Mouse (Mus musculus): ENCODE data around the gene Pold3. TPM values are rescaled to one million over a fixed set of nuclear protein-coding genes. Genes with fewer than 3 reads are reported as not detected.

Pold3 gene
- polyA plus RNA-seq (2014; fragmentation: Nextera tagmentation; extraction: Ambion mirVana), result 94.5 and 95.4 TPM in 2 replicates

GRCm38 (mm10) chr7:100121376-100121789 is at the start of gene Pold3:
Gene Pold3, minus strand, starts transcription at chr7:100121565.
- ATAC-seq (replicated peaks; ENCODE audit: low FRiP score), result peak; percentile 96
- peak within 1 kb of the TSS; percentile 96 for H3K4me3 ChIP-seq (ENCODE audit: low read depth, low read length)

GRCm38 (mm10) chr7:100170756-100171155 is 49.4 kb upstream of the Pold3 start:
- Histone ChIP-seq H3K4me3 (ENCODE audit: low read depth, low read length) (no peak overlapping the region), H3K27me3 (replicated peaks; ENCODE audit: control insufficient read depth, insufficient read depth, low read length) (no peaks in the 10 kb centered on the region), H3K27ac (ENCODE audit: low read depth, low read length) (no peak overlapping the region), H3K9ac (ENCODE audit: low read depth, low read length) (no peak overlapping the region), H3K36me3 (ENCODE audit: control insufficient read depth, insufficient read depth, low read length) (no peaks in the 10 kb centered on the region), H3K4me2 (no peak overlapping the region), H3K4me1 (replicated peaks; ENCODE audit: control insufficient read depth, insufficient read depth, low read length) (no peaks in the 10 kb centered on the region), H3K9me3 (ENCODE audit: control insufficient read depth, low read length) (no peaks in the 10 kb centered on the region)
- DNase-seq (ENCODE audit: low spot score), result no peak
- ATAC-seq (replicated peaks; ENCODE audit: low FRiP score), result no peak
- WGBS, result 49% methylated on average over 4 of the region's 4 CpGs

More at GRCm38 (mm10) chr7:100121376-100121789, at the start of gene Pold3:
- WGBS, result under 1% methylated on average over 33 of the region's 33 CpGs
- H3K4me2 ChIP-seq, result peak within 1 kb of the TSS; percentile 75
- peaks cover 12% of the 10 kb centered on the region for H3K36me3 ChIP-seq (ENCODE audit: control insufficient read depth, insufficient read depth, low read length)
- H3K9ac ChIP-seq (ENCODE audit: low read depth, low read length), result peak within 1 kb of the TSS; percentile 99
- H3K4me1 ChIP-seq (replicated peaks; ENCODE audit: control insufficient read depth, insufficient read depth, low read length), result peaks cover 9% of the 10 kb centered on the region
- H3K27ac ChIP-seq (ENCODE audit: low read depth, low read length), result peak within 1 kb of the TSS; percentile 96
- no peaks in the 10 kb centered on the region for H3K9me3 ChIP-seq (ENCODE audit: control insufficient read depth, low read length)
- H3K27me3 ChIP-seq (replicated peaks; ENCODE audit: control insufficient read depth, insufficient read depth, low read length), result no peaks in the 10 kb centered on the region
- DNase-seq (ENCODE audit: low spot score), result peak; percentile 100

- H3K27ac ChIP-seq (ENCODE audit: low read depth, low read length), result no peak overlapping the region
- no peak overlapping the region for H3K4me2 ChIP-seq
- no peaks in the 10 kb centered on the region for H3K4me1 ChIP-seq (replicated peaks; ENCODE audit: control insufficient read depth, insufficient read depth, low read length)
- H3K9me3 ChIP-seq (ENCODE audit: control insufficient read depth, low read length), result no peaks in the 10 kb centered on the region
- ATAC-seq (replicated peaks; ENCODE audit: low FRiP score), result no peak
- DNase-seq (ENCODE audit: low spot score), result no peak
- no peaks in the 10 kb centered on the region for H3K36me3 ChIP-seq (ENCODE audit: control insufficient read depth, insufficient read depth, low read length)
- no peaks in the 10 kb centered on the region for H3K27me3 ChIP-seq (replicated peaks; ENCODE audit: control insufficient read depth, insufficient read depth, low read length)
- 58% methylated on average over 11 of the region's 11 CpGs for WGBS
- no peak overlapping the region for H3K9ac ChIP-seq (ENCODE audit: low read depth, low read length)
- H3K4me3 ChIP-seq (ENCODE audit: low read depth, low read length), result no peak overlapping the region
These were observed 47.3 kb upstream of the Pold3 start for GRCm38 (mm10) chr7:100168654-100169053.

DNA sequence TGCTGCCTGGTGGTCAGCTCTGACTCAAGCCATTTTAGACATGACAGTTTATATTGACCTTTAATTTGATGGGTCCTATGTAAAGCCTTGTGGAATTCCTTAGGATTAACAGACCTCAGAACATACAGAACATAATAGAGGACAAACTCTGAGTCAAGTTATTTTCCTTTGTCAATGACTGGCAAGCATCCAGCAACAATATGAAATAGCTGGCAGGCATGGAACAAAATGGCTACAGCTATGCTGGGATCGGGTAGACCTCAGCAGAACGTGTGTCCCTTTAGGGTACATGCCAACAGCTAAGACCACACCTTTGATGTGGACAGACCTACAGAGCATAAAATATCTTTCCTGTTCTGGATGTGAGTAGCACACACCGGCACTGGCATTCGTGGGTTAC is 42.1 kb upstream of the Pold3 start:
- Histone ChIP-seq H3K4me3 (ENCODE audit: low read depth, low read length) (no peak overlapping the region), H3K27ac (ENCODE audit: low read depth, low read length) (no peak overlapping the region), H3K27me3 (replicated peaks; ENCODE audit: control insufficient read depth, insufficient read depth, low read length) (no peaks in the 10 kb centered on the region), H3K4me1 (replicated peaks; ENCODE audit: control insufficient read depth, insufficient read depth, low read length) (peaks cover 7% of the 10 kb centered on the region; the same call in 1 of the 2 replicates), H3K36me3 (ENCODE audit: control insufficient read depth, insufficient read depth, low read length) (no peaks in the 10 kb centered on the region), H3K9me3 (ENCODE audit: control insufficient read depth, low read length) (no peaks in the 10 kb centered on the region), H3K9ac (ENCODE audit: low read depth, low read length) (no peak overlapping the region), H3K4me2 (no peak overlapping the region)
- DNase-seq (ENCODE audit: low spot score), result no peak
- no peak for ATAC-seq (replicated peaks; ENCODE audit: low FRiP score)
- 84% methylated on average over 4 of the region's 4 CpGs for WGBS

- peak overlapping the region; percentile 83 for H3K4me2 ChIP-seq
- no peaks in the 10 kb centered on the region for H3K27me3 ChIP-seq (replicated peaks; ENCODE audit: control insufficient read depth, insufficient read depth, low read length)
- H3K9ac ChIP-seq (ENCODE audit: low read depth, low read length), result peak overlapping the region; percentile 83
- H3K4me1 ChIP-seq (replicated peaks; ENCODE audit: control insufficient read depth, insufficient read depth, low read length), result peaks cover 7% of the 10 kb centered on the region; the same call in 1 of the 2 replicates
- no peak for DNase-seq (ENCODE audit: low spot score)
- 65% methylated on average over 7 of the region's 7 CpGs for whole genome bisulfite sequencing
- ATAC-seq (replicated peaks; ENCODE audit: low FRiP score), result no peak
- no peaks in the 10 kb centered on the region for H3K36me3 ChIP-seq (ENCODE audit: control insufficient read depth, insufficient read depth, low read length)
- peak overlapping the region; percentile 79 for H3K4me3 ChIP-seq (ENCODE audit: low read depth, low read length)
- no peak overlapping the region for H3K27ac ChIP-seq (ENCODE audit: low read depth, low read length)
- no peaks in the 10 kb centered on the region for H3K9me3 ChIP-seq (ENCODE audit: control insufficient read depth, low read length)
These were observed 38.6 kb upstream of the Pold3 start for GRCm38 (mm10) chr7:100160006-100160405.

GRCm38 (mm10) chr7:100159105-100159841 is 37.9 kb upstream of the Pold3 start, which contains the start of gene Lipt2:
Gene Lipt2, plus strand, starts transcription at chr7:100159277.
- Histone ChIP-seq H3K36me3 (ENCODE audit: control insufficient read depth, insufficient read depth, low read length) (no peaks in the 10 kb centered on the region), H3K4me3 (ENCODE audit: low read depth, low read length) (peak within 1 kb of the TSS; percentile 79), H3K4me1 (replicated peaks; ENCODE audit: control insufficient read depth, insufficient read depth, low read length) (peaks cover 7% of the 10 kb centered on the region; the same call in 1 of the 2 replicates), H3K27me3 (replicated peaks; ENCODE audit: control insufficient read depth, insufficient read depth, low read length) (no peaks in the 10 kb centered on the region), H3K27ac (ENCODE audit: low read depth, low read length) (peak within 1 kb of the TSS; percentile 84), H3K9me3 (ENCODE audit: control insufficient read depth, low read length) (no peaks in the 10 kb centered on the region), H3K9ac (ENCODE audit: low read depth, low read length) (peak within 1 kb of the TSS; percentile 83), H3K4me2 (peak within 1 kb of the TSS; percentile 83)
- ATAC-seq (replicated peaks; ENCODE audit: low FRiP score), result peak; percentile 97
- DNase-seq (ENCODE audit: low spot score), result peak; percentile 86
- under 1% methylated on average over 78 of the region's 78 CpGs for WGBS

DNA sequence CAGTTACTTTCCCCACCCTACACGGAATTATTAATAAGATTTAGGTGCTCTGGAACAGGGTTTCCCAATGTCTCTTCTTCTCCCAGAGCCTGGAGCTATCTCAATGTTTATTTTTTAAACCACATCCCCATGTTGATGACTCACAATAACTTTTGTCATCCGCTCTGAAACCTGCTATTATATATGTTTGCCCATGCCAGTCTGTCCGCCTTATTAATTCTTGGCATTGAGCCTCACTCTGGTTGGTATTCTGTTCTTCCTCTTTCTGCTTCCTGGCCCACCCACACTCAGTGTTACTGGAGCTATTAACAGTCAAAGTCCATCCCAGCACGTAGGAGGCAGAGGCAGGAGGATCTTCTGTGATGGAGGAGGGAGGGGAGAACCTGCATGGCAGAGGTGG is 36.3 kb upstream of the Pold3 start:
- Histone ChIP-seq H3K4me1 (replicated peaks; ENCODE audit: control insufficient read depth, insufficient read depth, low read length) (peaks cover 7% of the 10 kb centered on the region; the same call in 1 of the 2 replicates), H3K9ac (ENCODE audit: low read depth, low read length) (no peak overlapping the region), H3K27me3 (replicated peaks; ENCODE audit: control insufficient read depth, insufficient read depth, low read length) (no peaks in the 10 kb centered on the region), H3K27ac (ENCODE audit: low read depth, low read length) (no peak overlapping the region), H3K4me2 (no peak overlapping the region), H3K9me3 (ENCODE audit: control insufficient read depth, low read length) (no peaks in the 10 kb centered on the region), H3K36me3 (ENCODE audit: control insufficient read depth, insufficient read depth, low read length) (no peaks in the 10 kb centered on the region), H3K4me3 (ENCODE audit: low read depth, low read length) (no peak overlapping the region)
- DNase-seq (ENCODE audit: low spot score), result no peak
- ATAC-seq (replicated peaks; ENCODE audit: low FRiP score), result no peak
- 76% methylated on average over 4 of the region's 4 CpGs for WGBS

- DNase-seq (ENCODE audit: low spot score) (no peak), ATAC-seq (replicated peaks; ENCODE audit: low FRiP score) (no peak)
- Histone ChIP-seq H3K9ac (ENCODE audit: low read depth, low read length) (no peak overlapping the region), H3K36me3 (ENCODE audit: control insufficient read depth, insufficient read depth, low read length) (no peaks in the 10 kb centered on the region), H3K27me3 (replicated peaks; ENCODE audit: control insufficient read depth, insufficient read depth, low read length) (no peaks in the 10 kb centered on the region), H3K4me2 (no peak overlapping the region), H3K9me3 (ENCODE audit: control insufficient read depth, low read length) (no peaks in the 10 kb centered on the region), H3K4me1 (replicated peaks; ENCODE audit: control insufficient read depth, insufficient read depth, low read length) (no peaks in the 10 kb centered on the region), H3K4me3 (ENCODE audit: low read depth, low read length) (no peak overlapping the region), H3K27ac (ENCODE audit: low read depth, low read length) (no peak overlapping the region)
- 80% methylated on average over 11 of the region's 11 CpGs for WGBS
These were observed 29.3 kb upstream of the Pold3 start for GRCm38 (mm10) chr7:100150626-100151025.

DNA sequence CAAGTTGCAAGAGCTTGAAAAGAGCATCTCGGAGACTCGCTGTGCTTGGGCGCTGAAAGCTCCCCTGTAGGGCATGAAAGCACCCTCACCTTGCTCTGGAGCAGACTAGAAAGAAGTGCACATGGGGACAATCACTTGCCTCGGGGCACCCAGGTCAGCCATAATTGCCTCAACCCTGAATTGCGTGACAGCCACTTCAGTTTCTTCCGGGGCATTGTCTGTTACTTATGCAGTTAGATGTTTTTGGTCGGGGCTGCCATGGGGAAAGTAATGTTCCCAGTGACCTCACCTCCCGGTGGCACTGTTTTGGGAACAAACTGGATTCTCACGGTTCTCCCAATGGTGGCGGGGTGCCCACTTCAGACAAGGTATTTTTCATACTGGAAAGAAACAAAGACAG is 28.7 kb upstream of the Pold3 start:
- H3K27me3 ChIP-seq (replicated peaks; ENCODE audit: control insufficient read depth, insufficient read depth, low read length), result no peaks in the 10 kb centered on the region

More for the DNA sequence above, 28.7 kb upstream of the Pold3 start:
- Histone ChIP-seq H3K9me3 (ENCODE audit: control insufficient read depth, low read length) (no peaks in the 10 kb centered on the region), H3K27ac (ENCODE audit: low read depth, low read length) (no peak overlapping the region), H3K4me2 (no peak overlapping the region), H3K4me3 (ENCODE audit: low read depth, low read length) (no peak overlapping the region), H3K36me3 (ENCODE audit: control insufficient read depth, insufficient read depth, low read length) (no peaks in the 10 kb centered on the region), H3K9ac (ENCODE audit: low read depth, low read length) (no peak overlapping the region), H3K4me1 (replicated peaks; ENCODE audit: control insufficient read depth, insufficient read depth, low read length) (no peaks in the 10 kb centered on the region)
- 72% methylated on average over 10 of the region's 10 CpGs for WGBS
- ATAC-seq (replicated peaks; ENCODE audit: low FRiP score) (no peak), DNase-seq (ENCODE audit: low spot score) (no peak)

Measured in liver, embryonic 11.5 days (tissue).